Mouse (Mus musculus) heart, adult 2 months (tissue): ENCODE measurements around the gene Inka2.

Experiments
- CTCF ChIP-seq: fragments of 200-600 bp; IDR thresholded peaks from 2 replicates; pipeline ENCODE4 v1.8.1; 2022; ENCODE audit warnings: antibody characterized with exemption, mild to moderate bottlenecking, moderate library complexity
- POLR2A ChIP-seq: fragments of 200-500 bp; IDR thresholded peaks from 2 replicates; pipeline ENCODE4 v1.6.1; 2011; ENCODE audit warnings: mild to moderate bottlenecking, low read depth, low read length, control low read depth; ENCODE audit not compliant: insufficient read depth

GRCm38 (mm10) chr3:105754184-105754583, 49.8 kb downstream of the Inka2 start:
- TF ChIP-seq POLR2A (no peak), CTCF (peak; percentile 58)
